Mouse (Mus musculus): ENCODE measurements around the gene Cradd. TPM values are rescaled to one million over a fixed set of nuclear protein-coding genes. Genes with fewer than 3 reads are reported as not detected.
A peak's percentile ranks its signal among the peaks of the same experiment; 100 is the strongest.

Cradd gene
- polyA plus RNA-seq, 1 experiment from 2014 or later = 15.0 TPM

DNA sequence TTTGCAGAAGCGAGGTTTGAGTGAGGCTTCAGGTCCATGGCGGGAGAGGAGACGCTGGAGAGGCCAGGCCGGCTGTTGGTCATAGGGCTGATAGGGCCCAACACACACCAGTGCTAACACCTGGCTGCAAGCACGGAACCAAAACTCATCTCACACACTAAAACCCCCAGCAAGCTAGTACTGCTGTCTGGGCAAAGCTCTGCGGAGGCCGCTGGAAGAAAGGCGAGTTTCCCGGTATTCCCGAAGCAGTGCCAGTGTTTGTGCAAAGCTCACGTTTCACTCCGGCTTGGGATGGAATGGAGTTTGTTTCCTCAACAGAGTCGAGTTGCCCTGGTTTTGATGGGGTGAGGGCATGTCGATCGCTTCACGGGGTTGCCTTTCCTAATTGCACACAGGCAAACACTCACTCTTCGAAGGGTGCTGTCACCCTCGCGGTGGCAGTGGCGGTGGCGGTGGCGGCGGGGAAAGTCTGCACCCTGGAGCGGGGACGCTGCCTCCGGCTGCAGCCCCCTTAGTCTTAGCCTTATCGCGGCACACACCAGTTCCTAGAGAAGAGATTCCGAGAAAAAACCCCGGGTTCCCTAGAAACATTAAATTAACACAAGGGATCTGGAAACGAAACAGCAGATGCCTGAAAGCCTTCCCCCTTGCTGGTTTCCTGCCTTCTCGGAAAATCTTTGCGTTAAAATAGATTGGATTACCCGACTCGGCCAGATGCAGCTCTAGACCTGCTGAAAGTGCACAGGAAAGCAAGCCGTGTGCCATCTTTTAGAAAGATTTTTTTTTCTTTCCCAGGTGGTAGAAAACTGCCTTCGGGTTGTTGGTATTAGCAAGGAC, 59.2 kb downstream of the Cradd start:
- Histone ChIP-seq H3K4me2 (peak overlapping the region; percentile 64), H3K4me3 (ENCODE audit: low read depth, low read length) (peak overlapping the region; percentile 35), H3K4me1 (ENCODE audit: control insufficient read depth, insufficient read depth, low read length) (peaks cover 25% of the 10 kb centered on the region), H3K27ac (ENCODE audit: low read depth, low read length) (no peak overlapping the region), H3K36me3 (ENCODE audit: control insufficient read depth, insufficient read depth, low read length) (no peaks in the 10 kb centered on the region), H3K9me3 (ENCODE audit: control insufficient read depth, low read length) (no peaks in the 10 kb centered on the region), H3K9ac (ENCODE audit: low read length) (peak overlapping the region; percentile 51), H3K27me3 (ENCODE audit: control insufficient read depth, insufficient read depth, low read length) (peaks cover 14% of the 10 kb centered on the region)
- ATAC-seq (ENCODE audit: low FRiP score) (peak; percentile 63), DNase-seq (ENCODE audit: low spot score, missing footprints) (peak; percentile 98)
- WGBS = 2% methylated on average over 37 of the region's 37 CpGs

GRCm38 (mm10) chr10:95262388-95262787, 61.5 kb downstream of the Cradd start:
- 6% methylated on average over 11 of the region's 11 CpGs for WGBS
- Histone ChIP-seq H3K27ac (ENCODE audit: low read depth, low read length) (no peak overlapping the region), H3K9me3 (ENCODE audit: control insufficient read depth, low read length) (no peaks in the 10 kb centered on the region), H3K4me1 (ENCODE audit: control insufficient read depth, insufficient read depth, low read length) (peaks cover 25% of the 10 kb centered on the region), H3K27me3 (ENCODE audit: control insufficient read depth, insufficient read depth, low read length) (peaks cover 14% of the 10 kb centered on the region), H3K36me3 (ENCODE audit: control insufficient read depth, insufficient read depth, low read length) (no peaks in the 10 kb centered on the region), H3K4me3 (ENCODE audit: low read depth, low read length) (no peak overlapping the region), H3K9ac (ENCODE audit: low read length) (no peak overlapping the region), H3K4me2 (no peak overlapping the region)
- ATAC-seq (ENCODE audit: low FRiP score) (no peak), DNase-seq (ENCODE audit: low spot score, missing footprints) (peak; percentile 92)

GRCm38 (mm10) chr10:95261279-95261678, 62.7 kb downstream of the Cradd start:
- Histone ChIP-seq H3K4me1 (ENCODE audit: control insufficient read depth, insufficient read depth, low read length) (peaks cover 30% of the 10 kb centered on the region), H3K9me3 (ENCODE audit: control insufficient read depth, low read length) (no peaks in the 10 kb centered on the region), H3K27me3 (ENCODE audit: control insufficient read depth, insufficient read depth, low read length) (peaks cover 13% of the 10 kb centered on the region), H3K4me3 (ENCODE audit: low read depth, low read length) (no peak overlapping the region), H3K27ac (ENCODE audit: low read depth, low read length) (no peak overlapping the region), H3K4me2 (no peak overlapping the region), H3K9ac (ENCODE audit: low read length) (no peak overlapping the region), H3K36me3 (ENCODE audit: control insufficient read depth, insufficient read depth, low read length) (no peaks in the 10 kb centered on the region)
- DNase-seq (ENCODE audit: low spot score, missing footprints) (no peak), ATAC-seq (ENCODE audit: low FRiP score) (no peak)
- 43% methylated on average over 2 of the region's 2 CpGs for WGBS

GRCm38 (mm10) chr10:95260420-95260819, 63.5 kb downstream of the Cradd start:
- H3K4me3 ChIP-seq (ENCODE audit: low read depth, low read length) = no peak overlapping the region
- H3K27ac ChIP-seq (ENCODE audit: low read depth, low read length) = no peak overlapping the region
- H3K9me3 ChIP-seq (ENCODE audit: control insufficient read depth, low read length) = no peaks in the 10 kb centered on the region
- DNase-seq (ENCODE audit: low spot score, missing footprints) (no peak), ATAC-seq (ENCODE audit: low FRiP score) (no peak)
- peaks cover 10% of the 10 kb centered on the region for H3K27me3 ChIP-seq (ENCODE audit: control insufficient read depth, insufficient read depth, low read length)
- H3K9ac ChIP-seq (ENCODE audit: low read length) = no peak overlapping the region
- H3K4me2 ChIP-seq = no peak overlapping the region
- peaks cover 28% of the 10 kb centered on the region for H3K4me1 ChIP-seq (ENCODE audit: control insufficient read depth, insufficient read depth, low read length)
- no peaks in the 10 kb centered on the region for H3K36me3 ChIP-seq (ENCODE audit: control insufficient read depth, insufficient read depth, low read length)
- WGBS = 86% methylated on average over 3 of the region's 3 CpGs

- no peak overlapping the region for H3K4me3 ChIP-seq (ENCODE audit: low read depth, low read length)
- peaks cover 24% of the 10 kb centered on the region for H3K4me1 ChIP-seq (ENCODE audit: control insufficient read depth, insufficient read depth, low read length)
- no peak overlapping the region for H3K9ac ChIP-seq (ENCODE audit: low read length)
- H3K27ac ChIP-seq (ENCODE audit: low read depth, low read length) = no peak overlapping the region
- no peak; the same call in 1 of the 2 replicates for ATAC-seq (ENCODE audit: low FRiP score)
- DNase-seq (ENCODE audit: low spot score, missing footprints) = no peak
- H3K36me3 ChIP-seq (ENCODE audit: control insufficient read depth, insufficient read depth, low read length) = no peaks in the 10 kb centered on the region
- peaks cover 5% of the 10 kb centered on the region for H3K27me3 ChIP-seq (ENCODE audit: control insufficient read depth, insufficient read depth, low read length)
- H3K4me2 ChIP-seq = no peak overlapping the region
- WGBS = 64% methylated on average over 10 of the region's 10 CpGs
- no peaks in the 10 kb centered on the region for H3K9me3 ChIP-seq (ENCODE audit: control insufficient read depth, low read length)
Observed at GRCm38 (mm10) chr10:95258471-95259155, 65.3 kb downstream of the Cradd start.

DNA sequence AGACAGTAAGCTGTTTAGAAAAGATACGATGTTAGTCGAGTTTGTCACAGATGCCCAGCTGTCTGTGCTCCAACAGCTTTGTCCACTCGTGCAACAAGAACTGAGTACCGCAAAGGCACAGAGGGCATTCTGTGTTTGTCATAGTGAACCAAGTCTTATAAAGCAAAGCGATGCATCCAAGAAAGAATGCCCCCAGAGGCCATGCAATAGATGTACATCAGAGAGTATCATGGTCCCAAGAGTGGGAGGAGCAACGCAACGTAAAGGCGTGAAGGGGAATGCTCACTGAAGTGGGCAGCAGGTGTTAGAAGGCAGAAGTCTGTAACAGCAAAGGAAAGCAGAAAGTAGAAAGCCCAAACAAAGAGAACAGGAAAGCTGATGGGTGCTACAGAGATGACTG, 66.0 kb downstream of the Cradd start:
- DNase-seq (ENCODE audit: low spot score, missing footprints) = no peak
- Histone ChIP-seq H3K4me1 (ENCODE audit: control insufficient read depth, insufficient read depth, low read length) (peaks cover 24% of the 10 kb centered on the region), H3K27me3 (ENCODE audit: control insufficient read depth, insufficient read depth, low read length) (no peaks in the 10 kb centered on the region), H3K9ac (ENCODE audit: low read length) (no peak overlapping the region), H3K4me3 (ENCODE audit: low read depth, low read length) (no peak overlapping the region), H3K36me3 (ENCODE audit: control insufficient read depth, insufficient read depth, low read length) (no peaks in the 10 kb centered on the region), H3K9me3 (ENCODE audit: control insufficient read depth, low read length) (no peaks in the 10 kb centered on the region), H3K27ac (ENCODE audit: low read depth, low read length) (no peak overlapping the region), H3K4me2 (no peak overlapping the region)
- no peak; the same call in 1 of the 2 replicates for ATAC-seq (ENCODE audit: low FRiP score)
- 67% methylated on average over 8 of the region's 8 CpGs for WGBS

DNA sequence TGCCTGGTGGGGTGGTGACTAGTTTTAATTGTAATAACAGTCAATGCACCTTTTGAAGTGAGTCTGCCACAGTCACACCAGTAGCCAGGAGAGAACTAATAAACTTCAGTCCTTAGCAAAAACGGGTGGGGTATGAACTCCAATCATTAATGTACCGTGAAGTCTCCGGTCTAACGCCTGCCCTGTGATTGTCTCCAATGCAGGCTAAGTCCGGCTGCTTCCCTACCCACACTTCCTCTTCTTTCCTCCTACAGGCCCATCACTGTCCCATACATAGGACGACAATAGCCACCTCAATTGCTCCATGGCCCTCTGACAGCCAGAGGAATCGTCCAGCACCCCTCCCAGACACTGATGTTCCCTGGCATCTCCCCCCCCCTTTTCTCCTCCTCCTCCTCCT, 67.8 kb downstream of the Cradd start:
- Histone ChIP-seq H3K4me3 (ENCODE audit: low read depth, low read length) (no peak overlapping the region), H3K4me1 (ENCODE audit: control insufficient read depth, insufficient read depth, low read length) (peaks cover 19% of the 10 kb centered on the region), H3K9me3 (ENCODE audit: control insufficient read depth, low read length) (no peaks in the 10 kb centered on the region), H3K27me3 (ENCODE audit: control insufficient read depth, insufficient read depth, low read length) (no peaks in the 10 kb centered on the region), H3K27ac (ENCODE audit: low read depth, low read length) (no peak overlapping the region), H3K4me2 (peak overlapping the region; percentile 19), H3K36me3 (ENCODE audit: control insufficient read depth, insufficient read depth, low read length) (no peaks in the 10 kb centered on the region), H3K9ac (ENCODE audit: low read length) (0 out of 2 replicates have a peak overlapping the region, but pooled peaks have one; percentile 6)
- DNase-seq (ENCODE audit: low spot score, missing footprints) (no peak), ATAC-seq (ENCODE audit: low FRiP score) (peak; percentile 67)
- 18% methylated on average over 7 of the region's 7 CpGs for WGBS

GRCm38 (mm10) chr10:95255018-95255680, 68.8 kb downstream of the Cradd start:
- H3K4me1 ChIP-seq (ENCODE audit: control insufficient read depth, insufficient read depth, low read length) = peaks cover 19% of the 10 kb centered on the region
- H3K27ac ChIP-seq (ENCODE audit: low read depth, low read length) = no peak overlapping the region
- WGBS = 84% methylated on average over 8 of the region's 8 CpGs
- no peak overlapping the region for H3K4me3 ChIP-seq (ENCODE audit: low read depth, low read length)
- DNase-seq (ENCODE audit: low spot score, missing footprints) (peak; percentile 82), ATAC-seq (ENCODE audit: low FRiP score) (no peak)
- no peaks in the 10 kb centered on the region for H3K27me3 ChIP-seq (ENCODE audit: control insufficient read depth, insufficient read depth, low read length)
- no peaks in the 10 kb centered on the region for H3K36me3 ChIP-seq (ENCODE audit: control insufficient read depth, insufficient read depth, low read length)
- no peaks in the 10 kb centered on the region for H3K9me3 ChIP-seq (ENCODE audit: control insufficient read depth, low read length)
- H3K9ac ChIP-seq (ENCODE audit: low read length) = no peak overlapping the region
- no peak overlapping the region for H3K4me2 ChIP-seq
